Mouse (Mus musculus) lung, postnatal 0 days (tissue): Measurements from ENCODE around the gene Vps37d.

Experiments
- CTCF ChIP-seq: IDR thresholded peaks from 2 replicates; pipeline ENCODE4 v1.5.1; 2016; ENCODE audit warnings: antibody characterized with exemption, mild to moderate bottlenecking
- EP300 ChIP-seq: IDR thresholded peaks from 2 replicates; pipeline ENCODE4 v1.6.1; 2016; ENCODE audit warnings: antibody characterized with exemption, mild to moderate bottlenecking, control low read depth

DNA sequence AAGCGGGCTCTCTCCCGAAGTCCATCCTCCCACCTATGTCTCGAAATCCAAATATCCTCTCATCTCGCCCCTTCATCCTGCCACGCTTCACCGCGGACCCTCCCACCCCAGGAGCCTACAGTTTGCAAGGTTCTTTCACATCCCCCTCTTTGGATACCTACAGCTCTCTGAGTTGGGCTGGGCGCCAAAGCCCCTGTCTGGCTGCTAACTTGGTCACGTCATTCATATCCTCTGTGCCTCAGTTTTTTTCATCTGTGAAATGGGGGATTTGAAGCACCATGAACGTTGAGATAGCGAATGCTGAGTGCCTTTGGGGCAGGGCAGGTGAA is 380 bp upstream of the Vps37d start:
- no peak for TF ChIP-seq CTCF
- no peak for TF ChIP-seq EP300
